Mouse (Mus musculus) forebrain, embryonic 12.5 days (tissue): ENCODE measurements around the gene Pfdn4. TPM values are rescaled to one million over a fixed set of nuclear protein-coding genes. Genes with fewer than 3 reads are reported as not detected.

Experiments
- ATAC-seq: fragments of 200-750 bp; cut with Nextera tagmentation; 2 replicates; pipeline ENCODE4 v1.8.0; 2017; ENCODE audit warnings: moderate TSS enrichment; ENCODE audit not compliant: low FRiP score
- H3K27ac ChIP-seq: fragments of 300-500 bp; sonication (generic); 2 replicates; pipeline ENCODE4 v1.5.1; 2016; ENCODE audit warnings: mild to moderate bottlenecking
- H3K27me3 ChIP-seq: fragments of 300-500 bp; sonication (generic); 2 replicates; pipeline ENCODE4 v1.6.1; 2016; ENCODE audit warnings: mild to moderate bottlenecking
- H3K36me3 ChIP-seq: fragments of 300-500 bp; sonication (generic); replicated peaks from 2 replicates; pipeline ENCODE4 v1.6.1; 2016; ENCODE audit warnings: mild to moderate bottlenecking
- H3K4me1 ChIP-seq: fragments of 300-500 bp; sonication (generic); 2 replicates; pipeline ENCODE4 v1.6.1; 2016
- H3K4me2 ChIP-seq: fragments of 300-500 bp; sonication (generic); 2 replicates; pipeline ENCODE4 v1.6.1; 2016; ENCODE audit warnings: mild to moderate bottlenecking, moderate library complexity
- H3K4me3 ChIP-seq: fragments of 300-500 bp; sonication (generic); replicated peaks from 2 replicates; pipeline ENCODE4 v1.5.1; 2016; ENCODE audit warnings: mild to moderate bottlenecking
- H3K9ac ChIP-seq: fragments of 300-500 bp; sonication (generic); 2 replicates; pipeline ENCODE4 v1.6.1; 2016; ENCODE audit warnings: mild to moderate bottlenecking
- H3K9me3 ChIP-seq: fragments of 300-500 bp; sonication (generic); 2 replicates; pipeline ENCODE4 v1.6.1; 2016
- WGBS: fragments of 180-500 bp; shearing (Covaris S2); methylation state at CpG from one replicate; pipeline ENCODE4 v1.1.7; 2016; 5-methylcytosine and 5-hydroxymethylcytosine counted together
- polyA plus RNA-seq: library from polyadenylated mRNA; unstranded; fragments of >200 nt; fragmentation: Nextera tagmentation; extraction: Ambion mirVana; gene quantifications from 2 replicates; pipeline ENCODE4 v1.2.1, GENCODE M21; 2016

Gene Pfdn4
- polyA plus RNA-seq, 1 experiment from 2014 or later: 140 TPM

DNA sequence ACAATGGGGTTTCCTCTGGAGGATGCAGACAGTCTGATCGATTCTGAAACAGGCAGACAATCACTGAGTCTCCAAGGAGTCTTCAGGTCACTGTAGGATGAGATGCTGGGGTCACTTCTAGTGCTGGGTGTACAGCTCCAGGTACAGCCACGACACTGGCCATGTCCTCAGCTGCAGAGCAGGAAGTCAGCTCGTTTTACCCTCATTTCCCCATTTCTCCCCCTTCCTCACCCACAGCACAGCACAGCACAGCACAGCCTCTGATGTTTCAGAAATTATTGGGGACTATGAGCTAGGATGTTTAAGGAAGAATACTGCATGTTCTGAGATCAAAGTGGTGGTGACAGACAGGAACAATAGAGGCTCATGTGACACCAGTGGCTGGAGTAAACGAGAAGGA lies 7.8 kb downstream of the Pfdn4 start:
- H3K4me3 ChIP-seq: no peak overlapping the region
- H3K9me3 ChIP-seq: no peaks in the 10 kb centered on the region
- no peak overlapping the region for H3K4me2 ChIP-seq
- no peak overlapping the region for H3K27ac ChIP-seq
- no peak for ATAC-seq
- 38% methylated on average over 4 of the region's 4 CpGs for WGBS
- H3K36me3 ChIP-seq: no peaks in the 10 kb centered on the region
- peaks cover 20% of the 10 kb centered on the region for H3K27me3 ChIP-seq
- peaks cover 6% of the 10 kb centered on the region; the same call in 1 of the 2 replicates for H3K4me1 ChIP-seq
- H3K9ac ChIP-seq: no peak overlapping the region

GRCm38 (mm10) chr2:170507734-170508133 lies 11.5 kb downstream of the Pfdn4 start:
- H3K36me3 ChIP-seq: no peaks in the 10 kb centered on the region
- no peak overlapping the region for H3K4me3 ChIP-seq
- H3K4me2 ChIP-seq: no peak overlapping the region
- H3K9ac ChIP-seq: no peak overlapping the region
- H3K27ac ChIP-seq: no peak overlapping the region
- 10% methylated on average over 10 of the region's 10 CpGs for WGBS
- H3K4me1 ChIP-seq: peaks cover 19% of the 10 kb centered on the region
- 0 out of 2 replicates have a peak, but pooled peaks have one; percentile 14 for ATAC-seq
- H3K9me3 ChIP-seq: no peaks in the 10 kb centered on the region
- peaks cover 14% of the 10 kb centered on the region; the same call in 1 of the 2 replicates for H3K27me3 ChIP-seq

- ATAC-seq: peak; percentile 42; the same call in 1 of the 2 replicates
- H3K4me3 ChIP-seq: peak overlapping the region; percentile 31; the same call in 1 of the 2 replicates
- no peaks in the 10 kb centered on the region for H3K36me3 ChIP-seq
- peak overlapping the region; percentile 33; the same call in 1 of the 2 replicates for H3K9ac ChIP-seq
- no peak overlapping the region for H3K27ac ChIP-seq
- peaks cover 6% of the 10 kb centered on the region; the same call in 1 of the 2 replicates for H3K27me3 ChIP-seq
- WGBS: 3% methylated on average over 12 of the region's 12 CpGs
- H3K9me3 ChIP-seq: no peaks in the 10 kb centered on the region
- peaks cover 30% of the 10 kb centered on the region for H3K4me1 ChIP-seq
- H3K4me2 ChIP-seq: peak overlapping the region; percentile 53
Measured at GRCm38 (mm10) chr2:170508821-170509220, 12.6 kb downstream of the Pfdn4 start.

GRCm38 (mm10) chr2:170511073-170511891 lies 15.1 kb downstream of the Pfdn4 start:
- Histone ChIP-seq H3K4me2 (peak overlapping the region; percentile 78), H3K36me3 (peaks cover 8% of the 10 kb centered on the region), H3K27me3 (peaks cover 6% of the 10 kb centered on the region; the same call in 1 of the 2 replicates), H3K9ac (peak overlapping the region; percentile 89), H3K4me3 (peak overlapping the region; percentile 97), H3K27ac (peak overlapping the region; percentile 83), H3K9me3 (no peaks in the 10 kb centered on the region), H3K4me1 (peaks cover 31% of the 10 kb centered on the region)
- WGBS: under 1% methylated on average over 50 of the region's 69 CpGs
- ATAC-seq: peak; percentile 75

DNA sequence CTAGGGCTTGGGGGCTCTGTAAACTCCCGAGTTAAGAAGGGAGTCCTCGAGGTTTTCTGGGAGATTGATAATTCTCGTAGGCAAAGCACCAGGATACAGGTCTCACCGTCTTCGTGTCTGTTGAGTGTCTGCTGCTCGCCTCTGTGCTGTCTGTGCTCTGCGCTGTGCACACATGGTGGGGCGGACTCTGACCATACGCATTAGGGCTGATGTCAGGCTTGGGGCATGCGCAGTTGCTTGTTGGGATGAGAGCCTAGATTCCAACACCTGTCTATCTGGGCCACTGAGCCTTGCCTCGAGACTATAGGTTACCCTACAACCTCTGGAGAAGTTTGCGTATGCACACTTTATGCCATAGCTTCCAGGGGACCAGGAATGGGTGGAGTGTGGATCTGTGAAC lies 17.5 kb downstream of the Pfdn4 start:
- H3K4me2 ChIP-seq: no peak overlapping the region
- WGBS: 95% methylated on average over 12 of the region's 12 CpGs
- H3K27ac ChIP-seq: no peak overlapping the region
- ATAC-seq: no peak
- H3K4me3 ChIP-seq: no peak overlapping the region
- H3K36me3 ChIP-seq: peaks cover 31% of the 10 kb centered on the region
- H3K9ac ChIP-seq: no peak overlapping the region
- H3K9me3 ChIP-seq: no peaks in the 10 kb centered on the region
- peaks cover 6% of the 10 kb centered on the region; the same call in 1 of the 2 replicates for H3K27me3 ChIP-seq
- H3K4me1 ChIP-seq: peaks cover 32% of the 10 kb centered on the region

- Histone ChIP-seq H3K27ac (no peak overlapping the region), H3K4me2 (no peak overlapping the region), H3K36me3 (peaks cover 41% of the 10 kb centered on the region), H3K9ac (no peak overlapping the region), H3K4me1 (0 out of 2 replicates have a peak, but pooled peaks cover 5% of the 10 kb centered on the region), H3K27me3 (no peaks in the 10 kb centered on the region), H3K9me3 (no peaks in the 10 kb centered on the region), H3K4me3 (no peak overlapping the region)
- ATAC-seq: peak; percentile 68
- 10% methylated on average over 7 of the region's 7 CpGs for WGBS
Measured at GRCm38 (mm10) chr2:170520321-170520971, 24.2 kb downstream of the Pfdn4 start.

GRCm38 (mm10) chr2:170526513-170526912 lies 30.3 kb downstream of the Pfdn4 start:
- WGBS: 94% methylated on average over 8 of the region's 8 CpGs

GRCm38 (mm10) chr2:170528061-170528460 lies 31.8 kb downstream of the Pfdn4 start:
- H3K36me3 ChIP-seq: no peaks in the 10 kb centered on the region
- no peak overlapping the region for H3K4me2 ChIP-seq
- H3K4me1 ChIP-seq: no peaks in the 10 kb centered on the region
- no peak for ATAC-seq
- no peak overlapping the region for H3K4me3 ChIP-seq
- 91% methylated on average over 16 of the region's 16 CpGs for WGBS
- no peaks in the 10 kb centered on the region for H3K9me3 ChIP-seq
- H3K27ac ChIP-seq: no peak overlapping the region
- H3K9ac ChIP-seq: no peak overlapping the region
- H3K27me3 ChIP-seq: no peaks in the 10 kb centered on the region; the same call in 1 of the 2 replicates

More at GRCm38 (mm10) chr2:170526513-170526912, 30.3 kb downstream of the Pfdn4 start:
- Histone ChIP-seq H3K4me3 (no peak overlapping the region), H3K4me1 (no peaks in the 10 kb centered on the region), H3K9ac (no peak overlapping the region), H3K4me2 (no peak overlapping the region), H3K36me3 (no peaks in the 10 kb centered on the region), H3K9me3 (no peaks in the 10 kb centered on the region), H3K27ac (no peak overlapping the region), H3K27me3 (no peaks in the 10 kb centered on the region)
- no peak for ATAC-seq

GRCm38 (mm10) chr2:170529766-170530165 lies 33.5 kb downstream of the Pfdn4 start:
- H3K27me3 ChIP-seq: no peaks in the 10 kb centered on the region; the same call in 1 of the 2 replicates
- no peaks in the 10 kb centered on the region for H3K36me3 ChIP-seq
- H3K4me1 ChIP-seq: no peaks in the 10 kb centered on the region
- ATAC-seq: no peak
- no peak overlapping the region for H3K9ac ChIP-seq
- H3K27ac ChIP-seq: no peak overlapping the region
- WGBS: 85% methylated on average over 7 of the region's 7 CpGs
- H3K4me3 ChIP-seq: no peak overlapping the region
- H3K9me3 ChIP-seq: no peaks in the 10 kb centered on the region
- no peak overlapping the region for H3K4me2 ChIP-seq

- Histone ChIP-seq H3K36me3 (no peaks in the 10 kb centered on the region), H3K9ac (no peak overlapping the region), H3K4me1 (no peaks in the 10 kb centered on the region), H3K27me3 (no peaks in the 10 kb centered on the region; the same call in 1 of the 2 replicates), H3K4me3 (no peak overlapping the region), H3K4me2 (no peak overlapping the region), H3K9me3 (no peaks in the 10 kb centered on the region), H3K27ac (no peak overlapping the region)
- no peak for ATAC-seq
- 82% methylated on average over 3 of the region's 3 CpGs for WGBS
Measured at GRCm38 (mm10) chr2:170530256-170530655, 34.0 kb downstream of the Pfdn4 start.

DNA sequence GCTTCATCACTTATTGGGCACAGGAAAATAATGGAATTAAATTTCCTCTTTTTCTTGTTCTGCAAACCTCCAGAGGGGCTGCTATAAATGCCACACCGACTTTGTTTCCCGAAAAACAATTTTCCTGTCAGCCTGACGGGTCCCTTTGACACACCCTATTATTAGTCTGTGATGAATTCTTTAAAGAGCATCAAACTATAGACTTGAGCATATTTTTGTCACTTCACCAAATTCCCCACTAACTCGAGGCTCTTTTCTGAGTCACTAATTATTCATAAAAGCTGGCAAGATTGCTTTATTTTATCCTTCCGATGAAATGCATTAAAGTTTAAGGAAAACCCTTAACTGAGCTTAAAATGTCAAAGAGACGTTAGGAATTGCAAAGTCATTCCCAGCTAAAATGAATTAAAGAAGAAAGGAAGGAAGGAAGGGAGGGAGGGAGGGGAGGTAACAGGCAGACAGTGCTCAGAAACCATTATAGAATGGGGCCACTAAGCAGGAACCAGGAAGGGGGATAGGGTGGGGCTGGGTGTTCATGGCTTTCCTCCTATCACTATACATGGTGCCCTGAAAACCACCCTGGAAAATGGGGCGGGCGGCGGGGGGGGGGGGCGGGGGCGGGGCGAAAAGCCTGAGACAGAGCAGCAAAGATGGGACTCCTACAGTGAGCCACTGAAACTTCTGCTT lies 38.0 kb downstream of the Pfdn4 start:
- Histone ChIP-seq H3K27ac (no peak overlapping the region), H3K27me3 (no peaks in the 10 kb centered on the region; the same call in 1 of the 2 replicates), H3K4me1 (no peaks in the 10 kb centered on the region), H3K36me3 (no peaks in the 10 kb centered on the region), H3K9me3 (no peaks in the 10 kb centered on the region), H3K9ac (no peak overlapping the region), H3K4me2 (no peak overlapping the region), H3K4me3 (no peak overlapping the region)
- ATAC-seq: peak; percentile 53; the same call in 1 of the 2 replicates
- WGBS: 43% methylated on average over 12 of the region's 12 CpGs

GRCm38 (mm10) chr2:170534803-170535174 lies 38.6 kb downstream of the Pfdn4 start:
- no peak overlapping the region for H3K4me3 ChIP-seq
- 94% methylated on average over 10 of the region's 11 CpGs for WGBS
- no peak overlapping the region for H3K9ac ChIP-seq
- H3K9me3 ChIP-seq: no peaks in the 10 kb centered on the region
- H3K4me1 ChIP-seq: no peaks in the 10 kb centered on the region
- H3K27me3 ChIP-seq: no peaks in the 10 kb centered on the region; the same call in 1 of the 2 replicates
- no peak overlapping the region for H3K4me2 ChIP-seq
- no peaks in the 10 kb centered on the region for H3K36me3 ChIP-seq
- no peak for ATAC-seq
- H3K27ac ChIP-seq: no peak overlapping the region
